Mouse (Mus musculus) megakaryocyte, adult 5-6 weeks (primary cell): ENCODE measurements around the gene Ppp1r2. TPM values are rescaled to one million over a fixed set of nuclear protein-coding genes. Genes with fewer than 3 reads are reported as not detected.
A peak's percentile ranks its signal among the peaks of the same experiment; 100 is the strongest.

Experiments
- ATAC-seq: 2 replicates; pipeline ENCODE4 v1.8.0; 2016; ENCODE audit warnings: mild to moderate bottlenecking, inconsistent platforms; ENCODE audit not compliant: poor library complexity, severe bottlenecking
- total RNA-seq, 2 experiments: library from RNA; stranded (forward) in 1 of 2; stranded (reverse) in 1 of 2; fragments of 153-499, 151-499 nt in 1 of 2; fragments of 221-1000, 200-1000 nt in 1 of 2; gene quantifications; 2 replicates each; pipeline versions ENCODE4 v1.2.3 to v1.2.4; 2015 to 2017

Ppp1r2 gene
- total RNA-seq, 2 experiments from 2014 or later, result 58.6 to 90.2 TPM

DNA sequence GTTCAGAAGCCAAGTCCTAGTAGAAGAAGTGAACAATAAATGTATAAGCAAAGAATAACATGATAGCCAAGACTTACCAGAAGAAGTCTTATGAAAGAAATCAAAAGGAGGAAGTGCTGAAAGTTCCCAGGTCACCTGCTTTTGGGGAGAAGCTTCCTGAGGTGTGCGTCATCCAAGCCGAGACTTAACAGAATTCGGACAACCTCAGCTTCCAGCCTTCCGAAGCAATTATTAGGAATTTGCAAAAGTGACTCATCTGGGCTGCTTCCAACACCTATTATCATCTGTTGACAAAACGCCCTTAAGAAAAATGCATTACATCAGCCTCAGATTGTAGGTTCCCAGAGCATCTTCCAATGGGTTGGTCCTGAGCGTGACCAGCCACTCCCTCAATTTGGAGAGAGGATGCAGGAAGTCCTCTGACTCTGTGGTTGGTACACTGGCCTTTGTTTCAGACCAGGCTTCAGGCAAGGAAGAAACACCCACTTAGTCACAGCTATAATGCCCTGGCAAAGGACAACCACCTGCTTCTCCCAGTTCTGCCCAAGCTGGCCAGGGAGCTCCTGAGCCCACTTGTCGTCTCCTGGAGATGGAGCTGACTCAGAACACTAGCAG is 15.8 kb upstream of the Ppp1r2 start:
- peak; percentile 59 for ATAC-seq

DNA sequence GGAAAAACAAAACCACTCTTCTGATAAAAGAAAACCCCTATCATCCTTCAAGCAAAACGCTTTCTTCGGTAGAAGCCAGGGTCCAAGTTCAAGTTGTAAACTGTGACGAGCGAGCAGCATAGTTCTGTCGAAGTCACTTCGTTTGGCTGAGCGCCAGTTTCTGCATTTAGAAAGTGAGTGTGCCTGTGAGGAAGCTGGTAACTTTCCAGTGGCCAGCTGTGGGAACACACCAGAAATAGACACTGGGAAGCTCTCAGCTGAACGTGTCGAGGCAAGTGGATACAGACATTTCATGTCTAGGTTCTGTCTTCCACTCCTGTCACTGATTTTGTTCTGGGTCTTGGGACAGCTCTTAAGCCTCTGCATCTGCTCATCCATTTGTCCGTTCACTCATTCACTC is 15.2 kb upstream of the Ppp1r2 start:
- ATAC-seq, result peak; percentile 87

DNA sequence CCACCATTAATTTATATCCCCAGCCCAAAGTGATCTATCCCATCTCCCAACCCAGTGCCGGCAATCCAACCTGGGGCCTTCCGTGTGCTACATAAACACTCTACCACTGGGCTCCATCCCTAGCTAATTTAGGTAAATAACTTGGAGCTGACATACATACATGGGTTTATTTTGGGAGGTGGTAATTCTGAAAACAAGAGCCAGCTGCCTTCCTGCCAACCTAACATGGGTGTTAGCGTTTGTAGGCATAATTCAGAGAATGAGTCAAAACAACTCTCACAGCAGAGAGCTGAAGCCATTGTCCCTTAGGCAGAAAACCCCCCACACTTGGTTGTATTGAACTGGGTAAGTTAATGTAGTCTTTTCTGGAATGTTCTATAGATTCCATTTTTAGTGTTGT is 12.6 kb upstream of the Ppp1r2 start:
- no peak for ATAC-seq

DNA sequence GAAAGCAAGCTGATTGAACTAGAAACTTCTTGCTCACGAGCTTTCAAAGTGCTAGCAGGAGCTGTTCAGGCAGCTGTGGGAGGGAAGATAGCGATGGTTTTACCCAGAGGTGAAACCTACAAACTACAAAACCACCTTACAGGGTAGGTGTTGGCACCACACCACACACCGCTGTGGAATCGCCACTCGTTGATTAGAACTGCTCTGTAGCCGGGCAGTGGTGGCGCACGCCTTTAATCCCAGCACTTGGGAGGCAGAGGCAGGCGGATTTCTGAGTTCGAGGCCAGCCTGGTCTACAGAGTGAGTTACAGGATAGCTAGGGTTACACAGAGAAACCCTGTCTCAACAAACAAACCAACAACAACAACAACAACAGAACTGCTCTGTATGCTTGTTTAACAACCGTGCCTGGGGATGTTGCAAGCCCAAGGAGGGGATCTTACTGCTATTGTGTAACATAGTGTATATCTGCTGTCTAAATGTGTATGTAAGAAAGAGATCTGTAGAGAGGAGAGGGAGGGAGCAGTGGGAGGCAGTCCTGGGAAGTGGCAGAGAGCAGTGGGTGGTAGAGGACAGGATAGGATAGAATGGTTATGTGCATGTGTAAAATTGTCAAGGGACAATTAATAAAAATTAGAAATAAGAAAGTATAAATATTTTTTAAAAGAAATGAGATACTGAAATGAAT is 11.9 kb upstream of the Ppp1r2 start:
- ATAC-seq, result no peak

DNA sequence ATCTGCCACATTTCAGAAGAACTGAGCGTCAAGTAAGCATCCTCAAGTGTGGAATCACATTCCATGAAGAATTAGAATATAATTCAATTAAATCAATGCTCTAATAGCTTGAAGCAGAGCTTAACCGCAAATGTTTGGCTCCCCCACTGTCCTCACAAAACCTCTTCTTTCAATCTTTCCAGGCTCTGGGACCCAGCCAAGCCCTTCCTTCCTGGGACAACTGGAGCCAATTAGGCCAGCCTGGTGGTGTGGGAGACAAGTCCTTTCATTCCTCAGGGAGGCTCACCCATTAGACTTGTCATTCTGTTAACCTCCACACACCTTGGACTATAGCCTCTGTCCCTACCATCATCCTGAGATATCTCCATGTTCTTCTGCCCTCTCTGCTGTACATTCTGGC is 6.9 kb upstream of the Ppp1r2 start:
- no peak for ATAC-seq

DNA sequence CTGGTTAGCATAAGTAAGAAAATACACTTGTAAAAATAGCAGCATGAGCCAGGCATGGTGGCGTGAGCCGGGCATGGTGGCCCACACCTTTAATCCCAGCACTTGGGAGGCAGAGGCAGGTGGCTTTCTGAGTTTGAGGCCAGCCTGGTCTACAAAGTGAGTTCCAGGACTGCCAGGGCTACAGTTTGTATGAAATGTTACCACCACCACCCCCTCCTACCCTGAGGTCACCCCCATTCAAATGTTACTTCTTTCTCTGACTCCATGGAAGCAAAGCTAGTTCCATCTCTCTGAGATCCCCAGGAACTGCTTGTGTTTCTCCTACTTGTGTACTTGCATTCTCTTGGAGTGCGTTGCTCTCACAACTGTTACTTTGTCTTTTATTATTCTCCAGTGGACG is 5.1 kb upstream of the Ppp1r2 start:
- ATAC-seq, result no peak

DNA sequence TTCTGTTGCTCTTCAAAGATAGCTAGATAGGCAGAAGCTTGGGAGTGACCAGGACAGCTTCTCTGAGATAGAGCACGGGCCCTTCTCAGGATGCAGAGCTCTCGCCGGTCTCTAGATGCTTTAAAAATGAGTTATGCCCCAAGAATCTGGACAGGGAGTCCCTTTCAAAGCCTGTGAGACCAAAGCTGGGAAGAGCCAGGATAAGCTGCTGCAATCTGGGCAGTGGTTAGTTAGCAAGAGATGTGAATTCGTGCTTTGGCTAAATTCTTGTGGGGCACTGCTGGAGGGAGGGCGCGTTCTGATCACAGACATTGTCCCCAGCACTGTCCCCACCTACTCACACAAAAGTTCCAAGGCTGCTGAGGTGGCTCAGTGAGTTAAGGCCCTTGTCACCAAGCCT is 3.5 kb upstream of the Ppp1r2 start:
- ATAC-seq, result no peak

DNA sequence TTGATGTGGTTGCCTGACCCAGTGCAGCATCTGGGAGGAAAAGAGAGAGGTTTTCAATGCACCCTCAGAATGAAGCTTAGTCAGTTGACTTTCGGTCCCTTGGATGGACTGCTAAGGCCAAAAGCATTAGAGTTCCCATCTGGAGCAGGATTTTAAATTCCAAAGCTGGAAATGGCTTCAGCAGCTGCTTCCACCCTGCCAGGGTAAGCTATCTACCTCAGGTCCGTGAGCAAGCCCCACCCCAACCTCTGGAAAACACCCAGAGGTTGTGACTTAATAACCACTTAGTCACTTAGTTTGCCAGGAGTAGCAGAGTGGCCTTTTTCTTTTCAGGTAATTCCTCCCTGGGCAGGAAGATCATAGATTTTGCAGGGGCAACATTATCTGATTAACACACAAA is 3.0 kb upstream of the Ppp1r2 start:
- no peak for ATAC-seq

DNA sequence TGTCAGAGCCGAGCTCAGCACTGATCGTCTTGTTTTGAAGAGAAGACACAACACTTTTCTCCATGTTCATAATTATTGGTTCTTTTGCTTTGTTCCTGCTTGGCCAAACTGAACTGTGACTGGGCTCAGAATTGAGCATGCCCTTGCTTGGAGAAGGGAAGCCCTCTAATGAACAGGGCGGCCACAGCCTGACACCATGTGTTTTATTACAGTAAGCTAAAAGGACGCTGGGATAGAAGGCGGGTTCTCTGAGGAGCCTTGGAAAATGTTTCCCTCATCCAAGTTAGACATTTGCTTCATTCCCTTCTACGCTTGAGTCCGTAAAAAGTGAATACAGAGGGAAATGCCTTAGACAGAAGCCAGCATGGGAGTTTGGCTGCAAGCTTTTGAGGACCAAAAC is 1.9 kb upstream of the Ppp1r2 start:
- no peak for ATAC-seq

DNA sequence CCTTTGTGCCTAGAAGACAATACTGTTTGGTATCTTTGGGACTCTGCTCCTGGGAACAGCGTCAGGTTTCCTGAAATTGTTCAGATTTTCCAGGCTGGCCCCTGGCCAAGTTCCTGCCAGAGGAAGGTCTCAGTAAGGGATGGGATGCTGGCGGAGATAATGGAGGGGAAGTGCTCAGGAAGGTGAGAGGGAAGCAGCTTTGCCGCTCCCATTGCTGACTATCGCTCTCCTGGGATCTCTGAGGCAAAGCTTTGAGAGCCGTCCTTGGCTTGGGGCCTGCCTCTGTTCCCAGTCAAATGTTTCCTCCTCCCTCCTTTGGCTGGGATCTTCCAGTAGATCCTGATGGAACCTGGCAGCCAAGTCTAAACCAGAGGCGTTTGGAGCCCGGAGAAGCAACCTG is 1.5 kb upstream of the Ppp1r2 start:
- no peak for ATAC-seq

DNA sequence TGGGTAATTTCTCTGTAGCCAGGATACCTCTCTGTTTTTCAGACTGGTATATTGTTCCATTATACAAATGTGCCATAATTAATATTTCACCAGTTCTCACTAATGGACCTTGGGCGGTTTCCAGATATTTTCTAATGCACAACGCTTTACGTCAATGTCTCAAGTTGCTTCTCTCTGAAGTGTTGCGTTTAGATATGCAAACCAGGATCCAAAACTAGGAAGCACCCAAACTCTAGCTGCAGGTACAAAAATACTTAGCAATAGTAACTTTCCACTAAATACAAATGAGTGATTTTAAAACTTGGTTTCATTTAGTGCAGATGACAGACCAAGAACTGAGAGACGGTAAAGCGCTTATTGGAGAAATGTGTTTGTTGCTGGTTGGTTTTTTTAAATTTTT is 993 bp downstream of the Ppp1r2 start:
- no peak for ATAC-seq

DNA sequence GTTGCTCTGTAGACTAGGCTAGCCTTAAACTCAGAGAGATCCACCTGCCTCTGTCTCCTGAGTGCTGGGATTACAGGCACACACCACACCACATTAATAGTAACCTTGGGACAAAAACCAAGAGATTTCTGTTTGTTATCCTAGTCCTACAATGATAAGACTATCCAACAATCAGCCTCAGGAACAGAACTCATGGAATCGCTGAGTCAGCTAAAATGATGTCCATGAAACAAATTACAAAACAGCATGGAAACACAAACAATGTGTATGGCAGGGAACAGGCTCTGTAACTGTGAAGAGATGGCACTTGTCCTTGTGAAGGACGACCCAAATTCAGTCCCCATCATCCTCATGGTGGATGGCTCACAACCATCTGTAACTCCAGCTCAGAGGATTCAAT is 8.4 kb downstream of the Ppp1r2 start:
- ATAC-seq, result no peak

DNA sequence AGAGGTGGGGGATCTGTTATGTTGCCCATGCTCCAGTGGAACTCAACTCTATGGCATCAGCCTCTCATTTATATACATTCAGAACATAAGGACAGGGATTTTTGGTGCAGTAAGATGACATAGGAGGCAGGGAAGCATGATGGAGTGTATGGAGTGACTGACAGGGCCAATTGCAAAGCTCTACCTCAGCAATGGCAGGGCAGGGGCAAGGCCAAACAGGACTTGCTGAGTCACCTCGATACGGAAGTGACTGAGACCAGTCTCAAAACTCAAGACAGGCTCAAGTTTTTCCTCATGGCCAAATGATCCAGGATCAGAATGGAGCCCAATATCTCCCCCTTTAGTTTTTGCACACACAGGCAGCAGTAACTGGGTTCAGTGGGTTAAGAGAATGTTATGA is 18.9 kb downstream of the Ppp1r2 start:
- ATAC-seq, result no peak; the same call in 1 of the 2 replicates

DNA sequence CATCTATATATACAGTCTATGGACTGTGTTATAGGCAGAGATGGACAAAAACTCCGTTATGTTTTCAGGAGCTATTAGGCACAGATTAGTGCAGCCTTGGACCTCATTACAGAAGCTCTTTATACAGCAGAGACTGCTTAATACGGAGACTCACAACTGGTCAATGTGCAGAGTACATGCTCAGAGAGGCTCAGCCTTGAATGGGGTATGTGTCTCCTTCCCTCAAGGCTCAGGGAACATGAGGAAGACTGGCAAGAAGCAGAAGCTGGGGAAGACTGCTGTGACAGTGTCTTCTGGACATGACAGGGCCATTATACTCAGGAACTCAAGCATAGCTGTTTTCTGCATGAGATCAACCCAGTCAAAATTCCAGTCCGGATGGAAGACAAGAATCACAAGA is 19.4 kb downstream of the Ppp1r2 start:
- no peak for ATAC-seq

DNA sequence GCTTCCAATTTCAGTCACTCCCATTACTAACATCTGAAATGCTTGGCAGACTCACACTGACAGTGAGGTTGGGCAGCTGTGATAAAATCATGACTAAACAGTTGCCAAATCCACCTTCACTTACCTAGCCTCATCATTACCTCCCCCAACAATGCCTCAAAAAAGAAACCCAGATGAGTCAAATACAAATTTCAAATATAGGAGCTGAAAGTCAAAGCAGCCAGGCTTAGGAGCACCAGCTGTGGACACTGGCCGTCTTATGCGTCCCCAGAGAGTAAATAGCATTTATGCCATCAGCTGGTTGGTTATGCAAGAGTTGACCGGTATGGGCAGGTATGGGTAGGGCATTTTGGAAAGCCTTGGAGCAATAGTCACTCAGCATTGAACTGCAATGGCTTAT is 25.7 kb downstream of the Ppp1r2 start:
- ATAC-seq, result no peak

DNA sequence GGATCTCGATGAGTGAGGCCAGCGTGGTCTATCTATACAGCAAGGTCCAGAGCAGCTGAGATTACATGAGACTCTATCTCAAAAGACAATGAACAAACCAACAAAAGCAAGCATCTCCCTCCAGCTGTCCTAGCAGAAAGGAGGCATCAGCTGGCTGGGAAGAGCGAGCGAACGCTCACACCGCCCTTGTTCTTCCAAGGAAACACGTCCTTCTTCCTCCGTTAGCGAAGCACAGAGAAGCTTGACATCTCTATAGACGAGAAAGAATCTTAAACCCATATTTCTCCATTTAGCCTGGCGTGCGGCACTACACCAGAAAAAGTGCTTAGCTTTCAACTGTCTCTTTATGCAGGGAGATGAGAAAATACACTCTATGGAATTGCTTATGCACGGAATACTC is 26.4 kb downstream of the Ppp1r2 start:
- no peak for ATAC-seq

DNA sequence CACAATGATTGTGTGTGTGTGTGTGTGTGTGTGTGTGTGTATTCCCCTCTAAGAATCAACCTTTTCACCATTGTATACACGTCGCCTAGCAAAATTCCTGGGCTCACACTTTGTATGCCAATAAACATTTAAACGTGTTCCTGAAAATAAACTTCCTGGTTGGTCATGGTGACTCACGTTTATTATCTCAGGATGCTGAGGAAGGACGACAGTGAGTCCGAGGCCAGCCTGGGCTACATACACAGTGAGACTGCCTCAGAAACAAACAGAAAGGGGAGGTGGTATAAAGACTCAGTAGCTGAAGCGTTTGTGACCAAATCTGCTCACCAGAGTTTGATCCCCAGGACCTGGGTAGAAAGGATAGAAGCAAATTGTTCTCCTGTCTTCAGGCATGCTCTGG is 27.6 kb downstream of the Ppp1r2 start:
- no peak for ATAC-seq

DNA sequence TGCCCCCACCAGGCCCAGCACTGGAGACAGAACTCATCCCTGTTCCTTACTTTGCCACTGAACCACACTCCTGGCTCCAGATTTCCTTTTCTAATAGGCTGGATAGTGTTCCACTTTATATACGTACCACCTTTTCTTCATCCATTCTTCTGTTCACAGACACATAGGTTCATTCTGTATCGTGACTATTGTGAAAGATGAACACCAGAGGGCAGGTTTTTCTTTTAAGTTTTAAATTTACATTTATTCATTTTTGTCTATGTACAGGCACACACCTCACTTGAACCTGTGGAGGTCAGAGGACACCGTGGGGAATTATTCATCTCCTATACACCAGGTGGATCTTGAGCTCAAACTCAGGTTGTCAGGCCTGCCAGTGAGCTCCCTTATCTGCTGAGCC is 31.0 kb downstream of the Ppp1r2 start:
- ATAC-seq, result no peak

DNA sequence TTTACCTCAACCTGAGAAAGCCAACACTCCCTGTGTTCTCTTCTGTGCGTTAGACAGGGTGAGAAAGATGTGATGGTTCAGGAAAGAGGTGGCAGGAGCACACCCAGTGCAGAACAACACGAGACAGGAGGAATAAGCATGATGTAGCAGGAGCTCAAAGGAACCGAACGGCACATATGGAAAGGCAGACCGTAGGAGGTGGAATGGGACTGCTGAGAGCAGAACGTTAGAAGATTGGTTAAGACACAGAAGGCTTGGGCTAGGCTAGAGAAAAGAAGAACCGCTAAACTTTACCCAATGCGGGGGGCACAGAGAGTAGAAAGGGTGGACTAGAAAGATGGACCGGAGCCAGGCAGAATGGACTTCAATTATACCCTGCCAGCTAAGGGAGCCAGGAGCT is 33.6 kb downstream of the Ppp1r2 start:
- ATAC-seq, result no peak

DNA sequence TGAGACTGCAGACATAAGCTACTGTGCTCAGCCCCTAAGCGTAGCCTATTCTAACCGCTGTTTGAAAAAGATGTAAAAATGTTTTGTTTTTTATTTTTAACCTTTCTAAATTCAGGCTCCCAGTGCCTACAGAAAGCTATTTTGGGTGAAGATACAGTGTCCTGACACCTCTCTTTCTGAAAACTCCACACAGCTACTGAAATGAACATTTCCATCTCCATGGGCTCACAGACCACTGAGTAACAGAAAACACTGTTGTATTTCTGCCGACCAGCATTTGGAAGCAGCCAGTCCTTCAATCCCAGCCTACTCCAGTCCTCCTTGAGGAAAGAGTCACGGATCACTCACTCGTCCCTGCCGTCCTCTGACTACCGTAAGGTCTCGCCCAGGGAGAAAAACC is 34.5 kb downstream of the Ppp1r2 start:
- no peak for ATAC-seq

DNA sequence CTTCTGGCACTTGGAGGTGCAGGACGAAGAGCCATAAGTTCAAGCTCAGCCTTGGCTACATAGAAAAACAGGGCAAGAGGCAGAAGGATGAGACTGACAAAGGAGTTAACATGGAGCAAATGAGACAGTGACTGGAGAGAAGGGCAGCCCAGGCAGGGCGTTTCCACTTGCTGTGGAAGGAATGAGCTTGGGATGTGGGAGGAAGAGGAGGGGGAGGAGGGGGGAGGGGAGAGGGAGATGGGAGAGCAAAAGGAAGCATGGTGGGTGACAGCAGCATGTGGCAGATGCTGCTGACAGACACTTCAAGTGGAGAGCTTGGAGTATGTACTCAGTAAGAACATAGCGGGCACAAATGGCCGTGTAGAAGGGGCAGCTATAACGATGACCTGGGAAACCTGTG is 36.8 kb downstream of the Ppp1r2 start:
- ATAC-seq, result no peak

DNA sequence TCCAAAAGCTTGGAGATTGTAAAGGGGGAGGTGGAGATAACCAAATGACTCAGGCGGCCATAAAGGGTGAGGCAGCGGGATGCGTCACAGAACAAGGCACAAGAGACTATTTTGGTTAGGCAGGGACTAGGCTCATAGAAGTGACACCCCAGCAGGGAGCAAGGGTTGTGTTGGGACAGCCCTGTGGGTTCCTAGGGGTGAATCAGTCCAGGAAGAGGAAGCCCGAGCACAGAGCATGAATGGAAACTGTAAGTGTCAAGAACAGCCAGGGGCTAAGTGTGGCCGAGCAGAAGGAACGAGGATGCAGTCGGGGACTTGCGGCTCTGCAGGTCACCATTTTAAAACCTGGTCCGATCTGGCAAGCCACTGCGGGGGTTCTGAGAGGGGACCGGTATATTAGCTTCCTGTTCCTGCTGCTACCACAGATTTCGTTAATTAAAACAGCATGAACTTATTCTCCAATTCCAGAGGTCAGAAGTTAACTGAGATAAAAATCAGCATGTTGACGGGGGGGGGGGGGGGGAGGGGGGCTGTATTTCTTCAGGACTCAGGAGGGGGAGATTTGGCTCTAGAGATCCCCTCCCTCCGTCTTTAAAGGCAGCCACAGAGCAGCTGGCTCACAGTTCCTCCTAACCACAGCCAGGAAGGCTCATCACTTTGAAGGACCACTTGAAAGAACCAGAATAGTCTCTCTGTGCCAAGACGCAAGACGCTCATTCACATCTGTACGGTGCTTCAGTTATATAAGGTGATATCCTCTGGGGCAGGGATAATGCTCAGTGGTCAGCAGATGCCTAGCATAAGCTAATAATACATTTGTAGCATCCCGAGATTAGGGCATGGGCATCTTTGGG is 39.4 kb downstream of the Ppp1r2 start:
- ATAC-seq, result peak; percentile 76
